ENCODE assay signal across 8 mouse cellular contexts in genomic region chr6:119389089-119389488, GRCm38 (mm10). TPM values are rescaled to one million over a fixed set of nuclear protein-coding genes. Genes with fewer than 3 reads are reported as not detected.
DNase-seq lines count a peak whose midpoint lies in the region; ATAC-seq and TF ChIP-seq lines count a peak whose summit lies in the region.

No protein-coding gene starts in this region.

- no peak for DNase-seq in lung, postnatal 10 days
- DNase-seq in urinary bladder, postnatal 10 days (ENCODE audit: low spot score), result no peak
- no peak for DNase-seq in right cerebral cortex, postnatal 25 days
- no peak for DNase-seq in layer of hippocampus, postnatal 10 days (ENCODE audit: low spot score in 2 of 2)

- peaks cover 13% of the 10 kb centered on the region for H3K4me1 ChIP-seq in lung, embryonic 15.5 days
- peaks cover 11% of the 10 kb centered on the region for H3K4me1 ChIP-seq in limb, embryonic 12.5 days (replicated peaks)
- H3K4me1 ChIP-seq in olfactory bulb, adult 2 months (ENCODE audit: control insufficient read depth, insufficient read depth, low read length), result no peaks in the 10 kb centered on the region

- H3K27me3 ChIP-seq in lung, embryonic 15.5 days, result no peaks in the 10 kb centered on the region
- H3K27me3 ChIP-seq in limb, embryonic 12.5 days, result no peaks in the 10 kb centered on the region

- H3K27ac ChIP-seq in lung, embryonic 15.5 days, result peak overlapping the region; percentile 49
- no peak overlapping the region for H3K27ac ChIP-seq in limb, embryonic 12.5 days
- peak overlapping the region; percentile 43 for H3K27ac ChIP-seq in olfactory bulb, adult 2 months (ENCODE audit: insufficient read depth, low read depth, low read length)

- peak overlapping the region; percentile 54 for H3K4me2 ChIP-seq in lung, embryonic 15.5 days
- H3K4me2 ChIP-seq in limb, embryonic 12.5 days, result peak overlapping the region; percentile 57

- TF ChIP-seq POLR2A in olfactory bulb, adult 2 months (IDR thresholded peaks at IDR 0.05; ENCODE audit: insufficient read depth, low read depth, low read length), result no peak

- no peaks in the 10 kb centered on the region for H3K9me3 ChIP-seq in lung, embryonic 15.5 days
- H3K9me3 ChIP-seq in limb, embryonic 12.5 days, result no peaks in the 10 kb centered on the region

- 17% methylated on average over 10 of the region's 10 CpGs for whole genome bisulfite sequencing in lung, embryonic 15.5 days
- 31% methylated on average over 10 of the region's 10 CpGs for WGBS in limb, embryonic 12.5 days
- WGBS in olfactory bulb, adult 2 months, result 2% methylated on average over 10 of the region's 10 CpGs

- TF ChIP-seq CTCF in olfactory bulb, adult 2 months (IDR thresholded peaks at IDR 0.05; ENCODE audit: insufficient read depth, low read depth, low read length), result no peak

- no peak for ATAC-seq in lung, embryonic 15.5 days (ENCODE audit: borderline replicate concordance, extremely low read depth, low FRiP score, low TSS enrichment)
- ATAC-seq in erythroblast, adult 5-6 weeks (replicated peaks; ENCODE audit: low FRiP score, poor library complexity, severe bottlenecking), result peak; percentile 53
- ATAC-seq in limb, embryonic 12.5 days (ENCODE audit: insufficient number of reproducible peaks, insufficient read depth, low FRiP score, low TSS enrichment, low read depth), result no peak

- H3K9ac ChIP-seq in lung, embryonic 15.5 days, result peak overlapping the region; percentile 52
- H3K9ac ChIP-seq in limb, embryonic 12.5 days (replicated peaks), result peak overlapping the region; percentile 54

- peak overlapping the region; percentile 85 for H3K4me3 ChIP-seq in lung, embryonic 15.5 days
- H3K4me3 ChIP-seq in limb, embryonic 12.5 days (replicated peaks), result peak overlapping the region; percentile 85
- H3K4me3 ChIP-seq in olfactory bulb, adult 2 months (ENCODE audit: insufficient read depth, low read depth, low read length), result peak overlapping the region; percentile 54

- H3K36me3 ChIP-seq in lung, embryonic 15.5 days, result no peaks in the 10 kb centered on the region
- no peaks in the 10 kb centered on the region for H3K36me3 ChIP-seq in limb, embryonic 12.5 days

RNA-seq across cellular contexts. Expression of gene Adipor2, which starts 28.4 kb away (rescaled TPM):
- polyA plus RNA-seq in lung, embryonic 15.5 days (2015; fragmentation: Nextera tagmentation; extraction: Ambion mirVana), result 42.8 and 43.6 TPM in 2 replicates
- total RNA-seq in erythroblast, adult 5-6 weeks (2015; ENCODE audit: low replicate concordance), result 29.2 and 29.7 TPM in 2 replicates
- total RNA-seq in erythroblast, adult 5-6 weeks (2017; ENCODE audit: low replicate concordance), result 35.7 and 40.3 TPM in 2 replicates
- 26.6 and 27.9 TPM in 2 replicates for polyA plus RNA-seq in limb, embryonic 12.5 days (2016; fragmentation: Nextera tagmentation; extraction: Ambion mirVana)
- not detected in 2 replicates for polyA plus RNA-seq in olfactory bulb, adult 2 months (2012; ENCODE audit: insufficient read depth, insufficient read length, low replicate concordance, missing spikeins)
- total RNA-seq in layer of hippocampus, postnatal 10 days (2021), result 10 to 100 TPM; 38.4 to 41.3 TPM

RNA-seq across cellular contexts. Expression of gene Lrtm2, which starts 58.5 kb away (rescaled TPM):
- 0.04 and 0.11 TPM in 2 replicates for polyA plus RNA-seq in lung, embryonic 15.5 days (2015; fragmentation: Nextera tagmentation; extraction: Ambion mirVana)
- total RNA-seq in erythroblast, adult 5-6 weeks (2015; ENCODE audit: low replicate concordance), result not detected in 2 replicates
- not detected in 2 replicates for total RNA-seq in erythroblast, adult 5-6 weeks (2017; ENCODE audit: low replicate concordance)
- polyA plus RNA-seq in limb, embryonic 12.5 days (2016; fragmentation: Nextera tagmentation; extraction: Ambion mirVana), result 0.18 TPM in 1 of 2 replicates, not detected in the other
- not detected in 2 replicates for polyA plus RNA-seq in olfactory bulb, adult 2 months (2012; ENCODE audit: insufficient read depth, insufficient read length, low replicate concordance, missing spikeins)
- 10 to 100 TPM; 22.1 to 23.2 TPM for total RNA-seq in layer of hippocampus, postnatal 10 days (2021)

Comparison
In these comparisons a context has a peak if more than half of its experiments do, and no peak if none do; other contexts are left out.
1. RNA of gene Adipor2, which starts 28.4 kb away (polyA plus RNA-seq): 42.8 to 43.6 TPM in lung, embryonic 15.5 days and 26.6 to 27.9 TPM in limb, embryonic 12.5 days; not detected in olfactory bulb, adult 2 months; every median in the first group is over 10 times any median in the second.
2. RNA of gene Lrtm2, which starts 58.5 kb away (polyA plus RNA-seq): not detected in olfactory bulb, adult 2 months; 0.04 to 0.11 TPM in lung, embryonic 15.5 days and 0.18 TPM in limb, embryonic 12.5 days; every median in the first group is over 10 times any median in the second.
3. Peak in every context shown above with its lines, with median percentiles within 50 percentile points of each other: H3K4me3 ChIP-seq.